Mouse (Mus musculus): ENCODE measurements at regions not wholly inside any gene's neighbourhood (a gene's known extent, or its start where the extent isn't known, plus 50 kb on each side); places are given as distances from the start of the nearest gene placed in this dataset.

- Histone ChIP-seq H3K9ac (no peak overlapping the region), H3K9me3 (no peaks in the 10 kb centered on the region), H3K36me3 (replicated peaks) (no peaks in the 10 kb centered on the region), H3K4me1 (no peaks in the 10 kb centered on the region), H3K4me2 (no peak overlapping the region), H3K4me3 (no peak overlapping the region), H3K27ac (no peak overlapping the region), H3K27me3 (replicated peaks) (no peaks in the 10 kb centered on the region)
- 34% methylated on average over 24 of the region's 24 CpGs for WGBS
- ATAC-seq (replicated peaks) = peak; percentile 93
Measured at GRCm38 (mm10) chr2:12001938-12002899, 224.5 kb downstream of the Ankrd16 start.

- Histone ChIP-seq H3K36me3 (replicated peaks) (no peaks in the 10 kb centered on the region), H3K27me3 (replicated peaks) (no peaks in the 10 kb centered on the region), H3K4me2 (no peak overlapping the region), H3K27ac (no peak overlapping the region), H3K9me3 (no peaks in the 10 kb centered on the region), H3K4me3 (no peak overlapping the region), H3K9ac (no peak overlapping the region), H3K4me1 (no peaks in the 10 kb centered on the region)
- no peak for ATAC-seq (replicated peaks)
- 77% methylated on average over 4 of the region's 4 CpGs for WGBS
Measured at GRCm38 (mm10) chr2:12004330-12004729, 226.7 kb downstream of the Ankrd16 start.

GRCm38 (mm10) chr2:12007201-12007600 is 229.5 kb downstream of the Ankrd16 start:
- Histone ChIP-seq H3K4me3 (no peak overlapping the region), H3K4me2 (no peak overlapping the region), H3K27me3 (replicated peaks) (no peaks in the 10 kb centered on the region), H3K27ac (no peak overlapping the region), H3K9me3 (no peaks in the 10 kb centered on the region), H3K9ac (no peak overlapping the region), H3K36me3 (replicated peaks) (no peaks in the 10 kb centered on the region), H3K4me1 (no peaks in the 10 kb centered on the region)
- WGBS = 95% methylated on average over 4 of the region's 4 CpGs
- no peak for ATAC-seq (replicated peaks)

- no peak overlapping the region for H3K4me3 ChIP-seq
- H3K4me1 ChIP-seq = no peaks in the 10 kb centered on the region
- no peaks in the 10 kb centered on the region for H3K27me3 ChIP-seq (replicated peaks)
- H3K36me3 ChIP-seq (replicated peaks) = no peaks in the 10 kb centered on the region
- no peaks in the 10 kb centered on the region for H3K9me3 ChIP-seq
- WGBS = 68% methylated on average over 3 of the region's 3 CpGs
- H3K4me2 ChIP-seq = no peak overlapping the region
- H3K27ac ChIP-seq = no peak overlapping the region
- no peak overlapping the region for H3K9ac ChIP-seq
- no peak for ATAC-seq (replicated peaks)
Measured at GRCm38 (mm10) chr2:12011441-12011840, 233.8 kb downstream of the Ankrd16 start.

GRCm38 (mm10) chr2:12019607-12020006 is 241.9 kb downstream of the Ankrd16 start:
- no peak overlapping the region for H3K27ac ChIP-seq
- H3K9ac ChIP-seq = no peak overlapping the region
- no peaks in the 10 kb centered on the region for H3K36me3 ChIP-seq (replicated peaks)
- ATAC-seq (replicated peaks) = no peak
- H3K4me2 ChIP-seq = no peak overlapping the region
- H3K4me1 ChIP-seq = no peaks in the 10 kb centered on the region
- H3K27me3 ChIP-seq (replicated peaks) = no peaks in the 10 kb centered on the region
- H3K9me3 ChIP-seq = no peaks in the 10 kb centered on the region
- 24% methylated on average over 1 of the region's 1 CpGs for WGBS
- no peak overlapping the region for H3K4me3 ChIP-seq

- Histone ChIP-seq H3K4me1 (no peaks in the 10 kb centered on the region), H3K4me2 (no peak overlapping the region), H3K27ac (no peak overlapping the region), H3K9me3 (no peaks in the 10 kb centered on the region), H3K4me3 (no peak overlapping the region), H3K27me3 (replicated peaks) (no peaks in the 10 kb centered on the region), H3K36me3 (replicated peaks) (no peaks in the 10 kb centered on the region), H3K9ac (no peak overlapping the region)
- WGBS = 53% methylated on average over 10 of the region's 10 CpGs
- ATAC-seq (replicated peaks) = no peak
Measured at GRCm38 (mm10) chr2:12023402-12024111, 245.9 kb downstream of the Ankrd16 start.

GRCm38 (mm10) chr2:12026220-12026619 is 248.5 kb downstream of the Ankrd16 start:
- no peak overlapping the region for H3K4me2 ChIP-seq
- H3K4me1 ChIP-seq = no peaks in the 10 kb centered on the region
- H3K9ac ChIP-seq = no peak overlapping the region
- ATAC-seq (replicated peaks) = no peak
- H3K27ac ChIP-seq = no peak overlapping the region
- no peaks in the 10 kb centered on the region for H3K9me3 ChIP-seq
- H3K27me3 ChIP-seq (replicated peaks) = no peaks in the 10 kb centered on the region
- no peak overlapping the region for H3K4me3 ChIP-seq
- 52% methylated on average over 1 of the region's 1 CpGs for WGBS
- no peaks in the 10 kb centered on the region for H3K36me3 ChIP-seq (replicated peaks)

- 72% methylated on average over 11 of the region's 11 CpGs for WGBS
- no peak for ATAC-seq (replicated peaks)
Measured at GRCm38 (mm10) chr2:12033518-12034322, 256.0 kb downstream of the Ankrd16 start.

GRCm38 (mm10) chr2:12034323-12034585 is 256.6 kb downstream of the Ankrd16 start:
- Histone ChIP-seq H3K36me3 (replicated peaks) (no peaks in the 10 kb centered on the region), H3K4me2 (no peak overlapping the region), H3K4me3 (no peak overlapping the region), H3K9ac (no peak overlapping the region), H3K4me1 (no peaks in the 10 kb centered on the region), H3K27ac (no peak overlapping the region), H3K27me3 (replicated peaks) (no peaks in the 10 kb centered on the region), H3K9me3 (no peaks in the 10 kb centered on the region)
- 78% methylated on average over 8 of the region's 8 CpGs for WGBS
- ATAC-seq (replicated peaks) = no peak

More at GRCm38 (mm10) chr2:12033518-12034322, 256.0 kb downstream of the Ankrd16 start:
- Histone ChIP-seq H3K4me1 (no peaks in the 10 kb centered on the region), H3K9ac (no peak overlapping the region), H3K4me3 (no peak overlapping the region), H3K4me2 (no peak overlapping the region), H3K27me3 (replicated peaks) (no peaks in the 10 kb centered on the region), H3K9me3 (no peaks in the 10 kb centered on the region), H3K27ac (no peak overlapping the region), H3K36me3 (replicated peaks) (no peaks in the 10 kb centered on the region)

- no peaks in the 10 kb centered on the region for H3K36me3 ChIP-seq (replicated peaks)
- 74% methylated on average over 7 of the region's 7 CpGs for whole genome bisulfite sequencing
- H3K4me2 ChIP-seq = no peak overlapping the region
- H3K27me3 ChIP-seq (replicated peaks) = no peaks in the 10 kb centered on the region
- no peak overlapping the region for H3K9ac ChIP-seq
- H3K9me3 ChIP-seq = no peaks in the 10 kb centered on the region
- no peaks in the 10 kb centered on the region for H3K4me1 ChIP-seq
- ATAC-seq (replicated peaks) = no peak
- H3K4me3 ChIP-seq = no peak overlapping the region
- H3K27ac ChIP-seq = no peak overlapping the region
Measured at GRCm38 (mm10) chr2:12049386-12049785, 252.3 kb downstream of the Itga8 start.

GRCm38 (mm10) chr2:12049972-12050371 is 251.8 kb downstream of the Itga8 start:
- Histone ChIP-seq H3K4me2 (no peak overlapping the region), H3K9me3 (no peaks in the 10 kb centered on the region), H3K27ac (no peak overlapping the region), H3K4me1 (no peaks in the 10 kb centered on the region), H3K36me3 (replicated peaks) (no peaks in the 10 kb centered on the region), H3K4me3 (no peak overlapping the region), H3K9ac (no peak overlapping the region), H3K27me3 (replicated peaks) (no peaks in the 10 kb centered on the region)
- no peak for ATAC-seq (replicated peaks)

- Histone ChIP-seq H3K4me2 (no peak overlapping the region), H3K27me3 (replicated peaks) (no peaks in the 10 kb centered on the region), H3K27ac (no peak overlapping the region), H3K36me3 (replicated peaks) (no peaks in the 10 kb centered on the region), H3K4me3 (no peak overlapping the region), H3K9ac (no peak overlapping the region), H3K9me3 (no peaks in the 10 kb centered on the region), H3K4me1 (no peaks in the 10 kb centered on the region)
- no peak for ATAC-seq (replicated peaks)
- WGBS = 61% methylated on average over 8 of the region's 8 CpGs
Measured at GRCm38 (mm10) chr2:12053404-12054164, 248.1 kb downstream of the Itga8 start.

Measured in midbrain, embryonic 15.5 days (tissue).